9 mouse cellular contexts compared by ENCODE assay signal in the genomic region with DNA sequence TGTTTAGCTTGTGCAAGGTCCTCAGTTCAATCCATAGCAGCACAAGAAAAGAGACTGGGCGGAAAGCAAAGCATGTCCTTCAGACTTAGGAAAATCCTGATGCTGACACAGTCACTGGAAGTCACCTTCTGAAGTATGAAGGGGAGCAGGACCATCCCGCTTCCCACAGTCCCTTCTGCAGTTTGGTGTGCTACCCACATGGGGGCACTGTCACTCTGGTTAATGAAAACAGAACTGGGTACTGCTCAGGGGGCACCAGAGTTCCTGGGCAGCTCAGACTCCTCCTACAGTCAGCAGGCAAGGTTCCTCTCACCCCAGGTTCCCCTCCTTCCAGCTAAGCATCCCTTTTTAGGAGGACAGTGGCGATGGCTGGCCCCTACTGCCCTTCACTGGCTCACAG. TPM values are rescaled to one million over a fixed set of nuclear protein-coding genes. Genes with fewer than 3 reads are reported as not detected.
DNase-seq lines count a peak whose midpoint lies in the region; ATAC-seq and TF ChIP-seq lines count a peak whose summit lies in the region.
"Had no signal": no experiment of that assay in that cellular context is flagged by ENCODE, and none has a peak within 500 bp of the region (broad histone marks: within the 10 kb centered on the region; RNA-seq: fewer than 3 reads in every experiment).

No protein-coding gene starts in this region.

- no peak for ATAC-seq in cerebellum, adult (ENCODE audit: insufficient number of reproducible peaks, low FRiP score, low TSS enrichment)
- peak; percentile 48 for ATAC-seq in megakaryocyte, adult 5-6 weeks (ENCODE audit: poor library complexity, severe bottlenecking)

- in situ Hi-C loops in ES-E14 (cut with MboI; ENCODE audit: low sequenced_read_pairs in 2 of 2, unreplicated experiment in 2 of 2): no loop called here

- H3K9me3 ChIP-seq in ES-E14 (ENCODE audit: control insufficient read depth, insufficient read depth, low read depth, low read length): no peaks in the 10 kb centered on the region
- no peaks in the 10 kb centered on the region for H3K9me3 ChIP-seq in embryonic facial prominence, embryonic 10.5 days
- H3K9me3 ChIP-seq: lung, embryonic 15.5 days had no signal

- H3K9ac ChIP-seq in ES-E14 (ENCODE audit: insufficient read depth, low read depth, low read length, poor library complexity, severe bottlenecking): no peak overlapping the region
- H3K9ac ChIP-seq: lung, embryonic 15.5 days had no signal

- no peak overlapping the region for H3K4me3 ChIP-seq in ES-E14 (ENCODE audit: insufficient read depth in 1 of 2, low read depth in 1 of 2, low read length in 2 of 2, poor library complexity in 1 of 2, severe bottlenecking in 1 of 2)
- H3K4me3 ChIP-seq in embryonic facial prominence, embryonic 10.5 days: no peak overlapping the region
- H3K4me3 ChIP-seq: lung, embryonic 15.5 days had no signal

- H3K4me1 ChIP-seq in ES-E14 (ENCODE audit: control insufficient read depth in 2 of 2, insufficient read depth in 2 of 2, low read length in 2 of 2, poor library complexity in 1 of 2): peaks cover 0 to 25% of the 10 kb centered on the region in 2 experiments; a peak in 1 of 4 replicates
- peaks cover 23% of the 10 kb centered on the region for H3K4me1 ChIP-seq in embryonic facial prominence, embryonic 10.5 days

- no peaks in the 10 kb centered on the region; the same call in 1 of the 2 replicates for H3K27me3 ChIP-seq in embryonic facial prominence, embryonic 10.5 days (replicated peaks; ENCODE audit: low read depth, poor library complexity, severe bottlenecking)
- H3K27me3 ChIP-seq: lung, embryonic 15.5 days had no signal

- no peaks in the 10 kb centered on the region; the same call in 1 of the 2 replicates for H3K36me3 ChIP-seq in ES-E14 (ENCODE audit: control insufficient read depth, insufficient read depth, low read length, poor library complexity, severe bottlenecking)
- no peaks in the 10 kb centered on the region for H3K36me3 ChIP-seq in embryonic facial prominence, embryonic 10.5 days (replicated peaks)
- H3K36me3 ChIP-seq: lung, embryonic 15.5 days had no signal

- peak; percentile 55 to 56 for DNase-seq in cerebellum, adult 18-20 months
- peak; percentile 74 to 77 for DNase-seq in layer of hippocampus, postnatal 10 days (ENCODE audit: low spot score in 2 of 2)
- no peak for DNase-seq in layer of hippocampus, adult 8-10 months (ENCODE audit: low spot score in 2 of 2)
- peak; percentile 39 for DNase-seq in ES-E14 (ENCODE audit: low read depth, low spot score)
- peak; percentile 61 for DNase-seq in embryonic facial prominence, embryonic 10.5 days (ENCODE audit: low spot score)
- no peak for DNase-seq in spleen, postnatal 4 days (ENCODE audit: low spot score in 2 of 2)

- WGBS in embryonic facial prominence, embryonic 10.5 days: 36% methylated on average over 3 of the region's 3 CpGs

- no peak overlapping the region for H3K27ac ChIP-seq in ES-E14 (ENCODE audit: insufficient read depth, low read depth, low read length, poor library complexity, severe bottlenecking)
- H3K27ac ChIP-seq in embryonic facial prominence, embryonic 10.5 days (replicated peaks): no peak overlapping the region
- H3K27ac ChIP-seq: lung, embryonic 15.5 days had no signal

TF ChIP-seq in ES-E14, 5 proteins besides CTCF, POLR2A, EP300 and RAD21:
- TF ChIP-seq HCFC1 (IDR thresholded peaks at IDR 0.05; ENCODE audit: borderline replicate concordance, insufficient read depth, low read length) (no peak), CHD2 (IDR thresholded peaks at IDR 0.05; ENCODE audit: low read depth, low read length) (no peak), MAFK (IDR thresholded peaks at IDR 0.05; ENCODE audit: insufficient read depth, low read depth, low read length) (no peak), ZNF384 (IDR thresholded peaks at IDR 0.05; ENCODE audit: low read depth, low read length) (no peak), ZC3H11A (IDR thresholded peaks at IDR 0.05; ENCODE audit: borderline replicate concordance, low read depth, low read length) (peak; percentile 47; the same call in 1 of the 2 replicates)
TF ChIP-seq in ES-E14: peak in this region for 1.

RNA-seq across cellular contexts. Expression of gene Papolb, which starts 30.9 kb away (rescaled TPM):
- under 1 TPM; 0.67 to 0.85 TPM for total RNA-seq in layer of hippocampus, postnatal 10 days (2021)
- under 1 TPM; 0.55 to 0.87 (median 0.66) TPM for total RNA-seq in layer of hippocampus, adult 8-10 months (2022)
- 3.5 and 3.6 TPM in 2 replicates for total RNA-seq in ES-E14 (2012; rRNA removed)
- polyA plus RNA-seq in embryonic facial prominence, embryonic 10.5 days (2016; fragmentation: Nextera tagmentation; extraction: Ambion mirVana): 0.05 and 0.20 TPM in 2 replicates
- total RNA-seq in megakaryocyte, adult 5-6 weeks (2015): not detected in 2 replicates
- total RNA-seq in megakaryocyte, adult 5-6 weeks (2017): not detected in 2 replicates

RNA-seq across cellular contexts. Expression of gene Ap5z1, which starts 35.2 kb away (rescaled TPM):
- 10 to 100 TPM; 19.7 to 20.8 TPM for total RNA-seq in layer of hippocampus, postnatal 10 days (2021)
- 10 to 100 TPM; 22.8 to 30.2 (median 26.2) TPM for total RNA-seq in layer of hippocampus, adult 8-10 months (2022)
- 17.4 and 26.3 TPM in 2 replicates for total RNA-seq in ES-E14 (2012; rRNA removed)
- 14.1 and 14.8 TPM in 2 replicates for polyA plus RNA-seq in embryonic facial prominence, embryonic 10.5 days (2016; fragmentation: Nextera tagmentation; extraction: Ambion mirVana)
- 10.3 and 10.7 TPM in 2 replicates for total RNA-seq in megakaryocyte, adult 5-6 weeks (2015)
- total RNA-seq in megakaryocyte, adult 5-6 weeks (2017): 9.3 and 10.0 TPM in 2 replicates

RNA-seq across cellular contexts. Expression of gene Radil, which starts 51.9 kb away (rescaled TPM):
- 10 to 100 TPM; 13.9 to 15.7 TPM for total RNA-seq in layer of hippocampus, postnatal 10 days (2021)
- total RNA-seq in layer of hippocampus, adult 8-10 months (2022): 10 to 100 TPM; 12.2 to 18.1 (median 13.7) TPM
- 6.2 and 6.8 TPM in 2 replicates for total RNA-seq in ES-E14 (2012; rRNA removed)
- polyA plus RNA-seq in embryonic facial prominence, embryonic 10.5 days (2016; fragmentation: Nextera tagmentation; extraction: Ambion mirVana): 4.3 and 5.1 TPM in 2 replicates
- not detected in 2 replicates for total RNA-seq in megakaryocyte, adult 5-6 weeks (2015)
- not detected in 2 replicates for total RNA-seq in megakaryocyte, adult 5-6 weeks (2017)

Comparison
In these comparisons a context has a peak if more than half of its experiments do, and no peak if none do; other contexts are left out.
1. DNase-seq: peak in cerebellum, adult 18-20 months (2 of 2), layer of hippocampus, postnatal 10 days (2 of 2), ES-E14 (single experiment) and embryonic facial prominence, embryonic 10.5 days (single experiment); none in layer of hippocampus, adult 8-10 months (0 of 2) and spleen, postnatal 4 days (0 of 2).